Mouse (Mus musculus): ENCODE measurements around the gene Tuba1a.

GRCm38 (mm10) chr15:99000535-99001283 lies 47.2 kb upstream of the Tuba1a start:
- TF ChIP-seq CTCF (IDR thresholded peaks at IDR 0.05; ENCODE audit: low read depth) (peak; percentile 81), EP300 (optimal IDR thresholded peaks at IDR 0.05) (no peak)

All from stomach, postnatal 0 days (tissue).